Mouse (Mus musculus): ENCODE measurements around the gene Rhox8.
"Not testable (repeated sequence)": the region's sequence is repeated elsewhere in the genome, so short reads cannot be mapped to it uniquely, and the experiment has no call there.

Gene Rhox8

GRCm38 (mm10) chrX:37878844-37879243 is at the start of gene Rhox8:
Gene Rhox8 (minus strand): TSS chrX:37878944.
- no peak for DNase-seq

GRCm38 (mm10) chrX:37916311-37916710 is 37.6 kb upstream of the Rhox8 start:
- DNase-seq: no peak

GRCm38 (mm10) chrX:37908581-37908980 is 29.8 kb upstream of the Rhox8 start:
- no peak for DNase-seq

GRCm38 (mm10) chrX:37903727-37904126 is 25.0 kb upstream of the Rhox8 start:
- no peak for DNase-seq

- not testable (repeated sequence) for DNase-seq
These were observed 22.9 kb upstream of the Rhox8 start, which contains the start of gene Rhox9 for GRCm38 (mm10) chrX:37901670-37902069. Gene Rhox9 (minus strand): TSS chrX:37901770.

GRCm38 (mm10) chrX:37897132-37897531 is 18.4 kb upstream of the Rhox8 start, which contains the start of gene Rhox7b:
Gene Rhox7b (minus strand): TSS chrX:37897232.
- not testable (repeated sequence) for DNase-seq

- no peak for DNase-seq
These were observed 7.1 kb downstream of the Rhox8 start for GRCm38 (mm10) chrX:37871641-37872040.

GRCm38 (mm10) chrX:37831386-37831785 is 47.4 kb downstream of the Rhox8 start, which contains the start of gene Rhox7a:
Gene Rhox7a (plus strand): TSS chrX:37831686.
- not testable (repeated sequence) for DNase-seq

GRCm38 (mm10) chrX:37826610-37827009 is 52.1 kb downstream of the Rhox8 start, which contains the start of gene Rhox6:
Gene Rhox6 (plus strand): TSS chrX:37826910.
- not testable (repeated sequence) for DNase-seq

Measured in kidney, adult 11 months (tissue).